ENCODE assay signal across 17 mouse cellular contexts in genomic region chr17:7285292-7285691, GRCm38 (mm10). TPM values are rescaled to one million over a fixed set of nuclear protein-coding genes. Genes with fewer than 3 reads are reported as not detected.
DNase-seq lines count a peak whose midpoint lies in the region; ATAC-seq lines count a peak whose summit lies in the region.
"Had no signal": no experiment of that assay in that cellular context is flagged by ENCODE, and none has a peak within 500 bp of the region (broad histone marks: within the 10 kb centered on the region; RNA-seq: fewer than 3 reads in every experiment).

No protein-coding gene starts in this region.

- ATAC-seq in heart, embryonic 12.5 days (ENCODE audit: insufficient number of reproducible peaks, low FRiP score) = no peak
- no peak; the same call in 1 of the 2 replicates for ATAC-seq in kidney, embryonic 16.5 days (ENCODE audit: low FRiP score, low TSS enrichment)
- no peak; the same call in 1 of the 2 replicates for ATAC-seq in intestine, embryonic 15.5 days
- ATAC-seq: CD4-positive, CD25-positive, alpha-beta regulatory T cell, adult 4 months; inflammation-experienced regulatory T-cells, adult 6 months had no signal

- peaks cover 54% of the 10 kb centered on the region for H3K36me3 ChIP-seq in heart, embryonic 12.5 days
- H3K36me3 ChIP-seq in kidney, embryonic 16.5 days (ENCODE audit: insufficient read depth, low read length) = 0 out of 2 replicates have a peak, but pooled peaks cover 15% of the 10 kb centered on the region
- no peaks in the 10 kb centered on the region for H3K36me3 ChIP-seq in intestine, embryonic 15.5 days

- no peak overlapping the region for H3K9ac ChIP-seq in heart, embryonic 12.5 days
- H3K9ac ChIP-seq in kidney, embryonic 16.5 days (replicated peaks; ENCODE audit: low read length) = no peak overlapping the region
- no peak overlapping the region for H3K9ac ChIP-seq in intestine, embryonic 15.5 days
- H3K9ac ChIP-seq: liver, embryonic 14.5 days had no signal

- H3K4me1 ChIP-seq in heart, embryonic 12.5 days (replicated peaks) = peaks cover 68% of the 10 kb centered on the region
- H3K4me1 ChIP-seq in kidney, embryonic 16.5 days (ENCODE audit: insufficient read depth, low read length) = peaks cover 22% of the 10 kb centered on the region; the same call in 1 of the 2 replicates
- H3K4me1 ChIP-seq in intestine, embryonic 15.5 days (replicated peaks) = 0 out of 2 replicates have a peak, but pooled peaks cover 5% of the 10 kb centered on the region

- H3K27ac ChIP-seq in heart, embryonic 12.5 days (ENCODE audit: poor library complexity, severe bottlenecking) = peak overlapping the region; percentile 97
- H3K27ac ChIP-seq in kidney, embryonic 16.5 days (ENCODE audit: low read length) = peak overlapping the region; percentile 52
- peak overlapping the region; percentile 11; the same call in 1 of the 2 replicates for H3K27ac ChIP-seq in intestine, embryonic 15.5 days
- H3K27ac ChIP-seq: liver, embryonic 14.5 days; midbrain, embryonic 10.5 days had no signal

- no peaks in the 10 kb centered on the region for H3K27me3 ChIP-seq in heart, embryonic 12.5 days (replicated peaks)
- H3K27me3 ChIP-seq in kidney, embryonic 16.5 days (ENCODE audit: insufficient read depth, low read length) = no peaks in the 10 kb centered on the region
- no peaks in the 10 kb centered on the region for H3K27me3 ChIP-seq in intestine, embryonic 15.5 days (replicated peaks)

- no peak for DNase-seq in heart, postnatal 25 days (ENCODE audit: low spot score)
- DNase-seq in kidney, postnatal 10 days = no peak
- peak; percentile 35 for DNase-seq in brain, adult 2 months (ENCODE audit: low read depth, low spot score)
- no peak for DNase-seq in ovary, postnatal 36 days (ENCODE audit: low spot score)
- DNase-seq: cerebellum, adult 8-10 months; embryo, embryonic 11 days had no signal

- no peak overlapping the region for H3K4me3 ChIP-seq in heart, embryonic 12.5 days
- H3K4me3 ChIP-seq in kidney, embryonic 16.5 days (ENCODE audit: low read length) = no peak overlapping the region
- H3K4me3 ChIP-seq in intestine, embryonic 15.5 days (replicated peaks) = no peak overlapping the region
- H3K4me3 ChIP-seq: erythroblast, embryonic 14.5 days; midbrain, embryonic 10.5 days had no signal

- H3K9me3 ChIP-seq in heart, embryonic 12.5 days (replicated peaks) = no peaks in the 10 kb centered on the region
- H3K9me3 ChIP-seq in kidney, embryonic 16.5 days (ENCODE audit: low read length) = no peaks in the 10 kb centered on the region
- no peaks in the 10 kb centered on the region for H3K9me3 ChIP-seq in intestine, embryonic 15.5 days
- H3K9me3 ChIP-seq: midbrain, embryonic 10.5 days had no signal

- 47% methylated on average over 12 of the region's 12 CpGs for WGBS in heart, embryonic 12.5 days
- WGBS in kidney, embryonic 16.5 days = 61% methylated on average over 12 of the region's 12 CpGs
- WGBS in intestine, embryonic 15.5 days = 56% methylated on average over 12 of the region's 12 CpGs

- intact Hi-C loops in heart, postnatal 25 days (cut with DNase I) = no loop called here

- no peak overlapping the region for H3K4me2 ChIP-seq in heart, embryonic 12.5 days
- no peak overlapping the region for H3K4me2 ChIP-seq in kidney, embryonic 16.5 days (replicated peaks; ENCODE audit: low read depth, low read length)
- H3K4me2 ChIP-seq in intestine, embryonic 15.5 days (replicated peaks) = no peak overlapping the region

RNA-seq across cellular contexts. Expression of gene Tcp10a, which starts 39.2 kb away (rescaled TPM):
- polyA plus RNA-seq in heart, embryonic 12.5 days (2016; fragmentation: Nextera tagmentation; extraction: Ambion mirVana) = not detected in 2 replicates
- total RNA-seq in heart, postnatal 25 days (2021) = not detected
- not detected in 2 replicates for polyA plus RNA-seq in kidney, embryonic 16.5 days (2015; fragmentation: Nextera tagmentation; extraction: Ambion mirVana)
- polyA plus RNA-seq in intestine, embryonic 15.5 days (2015; fragmentation: Nextera tagmentation; extraction: Ambion mirVana) = not detected in 2 replicates
- total RNA-seq: gastrocnemius, adult 18-20 months had no signal
- polyA plus RNA-seq: brain, embryonic 14.5 days; CD4-positive, CD25-positive, alpha-beta regulatory T cell, adult 4 months; erythroblast, embryonic 14.5 days; inflammation-experienced regulatory T-cells, adult 6 months; liver, embryonic 14.5 days; midbrain, embryonic 10.5 days; urinary bladder, adult 2 months had no signal

Comparison
In these comparisons a context has a peak if more than half of its experiments do, and no peak if none do; other contexts are left out.
1. H3K27ac ChIP-seq: peak in every context shown above with its lines; median percentile 97 in heart, embryonic 12.5 days; 52 in kidney, embryonic 16.5 days; 11 in intestine, embryonic 15.5 days.